Mouse (Mus musculus) lung, embryonic 16.5 days (tissue): ENCODE results near the gene AC153137.1. TPM values are rescaled to one million over a fixed set of nuclear protein-coding genes. Genes with fewer than 3 reads are reported as not detected.

ENCODE experiments used
- ATAC-seq: fragments of 200-750 bp; cut with Nextera tagmentation; 2 replicates; pipeline ENCODE4 v1.8.0; 2017; ENCODE audit warnings: low read depth, mild to moderate bottlenecking, moderate library complexity
- H3K27ac ChIP-seq: fragments of 300-500 bp; sonication (generic); 2 replicates; pipeline ENCODE4 v1.5.1; 2014; ENCODE audit warnings: mild to moderate bottlenecking, control low read depth, low read length
- H3K27me3 ChIP-seq: fragments of 300-500 bp; sonication (generic); 2 replicates; pipeline ENCODE4 v1.6.1; 2014; ENCODE audit warnings: low read depth, low read length, mixed read lengths; ENCODE audit not compliant: control insufficient read depth, insufficient read depth
- H3K36me3 ChIP-seq: fragments of 300-500 bp; sonication (generic); 2 replicates; pipeline ENCODE4 v1.6.1; 2014; ENCODE audit warnings: low read length; ENCODE audit not compliant: control insufficient read depth, insufficient read depth
- H3K4me1 ChIP-seq: fragments of 300-500 bp; sonication (generic); replicated peaks from 2 replicates; pipeline ENCODE4 v1.6.1; 2014; ENCODE audit warnings: low read length, mixed read lengths; ENCODE audit not compliant: control insufficient read depth, insufficient read depth
- H3K4me2 ChIP-seq: fragments of 300-500 bp; sonication (generic); 2 replicates; pipeline ENCODE4 v1.6.1; 2014; ENCODE audit warnings: low read depth, low read length, control low read depth
- H3K4me3 ChIP-seq: fragments of 300-500 bp; sonication (generic); 2 replicates; pipeline ENCODE4 v1.5.1; 2014; ENCODE audit warnings: mild to moderate bottlenecking, low read length, control low read depth
- H3K9ac ChIP-seq: fragments of 300-500 bp; sonication (generic); 2 replicates; pipeline ENCODE4 v1.6.1; 2014; ENCODE audit warnings: low read length, control low read depth
- H3K9me3 ChIP-seq: fragments of 300-500 bp; sonication (generic); 2 replicates; pipeline ENCODE4 v1.6.1; 2016; ENCODE audit warnings: low read length; ENCODE audit not compliant: control insufficient read depth
- WGBS: fragments of 180-500 bp; shearing (Covaris S2); extraction: QIAGEN DNeasy Blood & Tissue Kit; methylation state at CpG from one replicate; pipeline ENCODE4 v1.1.7; 2014; 5-methylcytosine and 5-hydroxymethylcytosine counted together
- polyA plus RNA-seq: library from polyadenylated mRNA; unstranded; fragments of >200 nt; fragmentation: Nextera tagmentation; extraction: Ambion mirVana; gene quantifications from 2 replicates; pipeline ENCODE4 v1.2.1, GENCODE M21; 2015

The AC153137.1 gene
- polyA plus RNA-seq, 1 experiment from 2014 or later: not detected

DNA sequence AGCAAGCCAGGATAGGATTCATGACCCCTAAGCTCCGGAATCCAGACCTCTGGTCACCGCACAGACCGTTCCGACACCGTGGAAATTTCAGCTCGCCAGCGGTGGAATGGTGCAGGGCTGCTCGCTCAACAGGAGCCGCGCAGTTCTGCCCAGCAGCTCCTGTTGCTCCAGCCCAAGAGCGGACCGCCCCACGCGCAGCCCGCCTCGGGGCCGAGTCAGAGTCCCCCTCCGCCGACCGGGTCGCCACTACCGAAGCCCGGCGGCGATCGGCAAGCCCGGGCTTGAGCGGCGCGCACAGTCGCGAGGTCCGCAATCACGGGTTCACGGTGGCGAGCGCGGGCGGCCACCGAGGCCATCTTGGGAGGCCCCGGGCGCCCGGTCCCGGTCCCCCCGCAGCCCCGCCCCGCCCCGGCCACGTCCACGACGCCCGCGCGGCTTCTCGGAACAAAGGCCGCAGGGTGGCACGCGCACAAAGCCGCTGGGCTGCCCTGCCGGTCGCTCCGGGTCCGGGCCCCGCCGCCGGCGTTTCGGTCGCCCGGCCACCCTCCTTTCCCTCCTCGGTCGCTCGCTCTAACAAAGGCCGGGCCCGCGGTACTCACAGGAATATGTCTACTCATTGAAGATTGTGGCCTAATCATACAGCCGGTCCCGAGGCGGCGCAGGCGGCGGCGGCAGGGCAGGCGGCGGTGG, 28.7 kb downstream of the AC153137.1 start:
- Histone ChIP-seq H3K27ac (peak overlapping the region; percentile 97), H3K4me3 (peak overlapping the region; percentile 63), H3K4me1 (peaks cover 3% of the 10 kb centered on the region), H3K9me3 (no peaks in the 10 kb centered on the region), H3K27me3 (no peaks in the 10 kb centered on the region), H3K36me3 (peaks cover 12% of the 10 kb centered on the region), H3K4me2 (peak overlapping the region; percentile 69), H3K9ac (peak overlapping the region; percentile 91)
- ATAC-seq: peak; percentile 59
- WGBS: 0% methylated on average over 61 of the region's 85 CpGs

DNA sequence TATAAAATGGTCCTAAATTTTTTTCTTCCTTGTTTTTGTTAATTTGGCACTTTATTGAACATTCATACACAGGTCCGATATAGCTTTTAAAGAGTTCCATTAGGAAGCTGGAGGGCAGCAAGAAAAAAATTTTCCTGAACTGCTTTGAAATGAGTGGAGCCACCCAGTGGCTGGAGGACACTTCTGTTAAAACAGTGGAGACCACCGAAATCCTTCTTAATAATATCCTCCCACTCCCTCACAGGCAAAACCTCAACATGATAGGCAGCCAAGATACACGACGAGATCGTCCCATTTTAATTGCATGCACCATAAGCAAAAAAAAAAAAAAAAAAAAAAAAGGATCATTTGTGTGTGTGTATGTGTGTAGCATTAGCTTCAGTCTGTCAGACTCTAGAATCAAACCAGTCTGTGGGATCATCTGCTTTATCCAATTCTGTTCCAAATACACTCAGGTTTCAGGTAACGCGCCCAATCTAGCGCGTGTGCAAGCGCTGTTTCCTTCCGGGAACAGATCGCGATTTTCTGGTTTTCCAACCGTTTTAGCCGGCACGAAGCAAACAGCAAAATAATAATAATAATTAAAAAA, 29.3 kb downstream of the AC153137.1 start:
- Histone ChIP-seq H3K4me1 (peaks cover 3% of the 10 kb centered on the region), H3K9ac (peak overlapping the region; percentile 91), H3K4me3 (peak overlapping the region; percentile 63), H3K9me3 (no peaks in the 10 kb centered on the region), H3K36me3 (peaks cover 18% of the 10 kb centered on the region), H3K4me2 (peak overlapping the region; percentile 69), H3K27ac (peak overlapping the region; percentile 97), H3K27me3 (no peaks in the 10 kb centered on the region)
- ATAC-seq: no peak
- WGBS: under 1% methylated on average over 16 of the region's 16 CpGs

DNA sequence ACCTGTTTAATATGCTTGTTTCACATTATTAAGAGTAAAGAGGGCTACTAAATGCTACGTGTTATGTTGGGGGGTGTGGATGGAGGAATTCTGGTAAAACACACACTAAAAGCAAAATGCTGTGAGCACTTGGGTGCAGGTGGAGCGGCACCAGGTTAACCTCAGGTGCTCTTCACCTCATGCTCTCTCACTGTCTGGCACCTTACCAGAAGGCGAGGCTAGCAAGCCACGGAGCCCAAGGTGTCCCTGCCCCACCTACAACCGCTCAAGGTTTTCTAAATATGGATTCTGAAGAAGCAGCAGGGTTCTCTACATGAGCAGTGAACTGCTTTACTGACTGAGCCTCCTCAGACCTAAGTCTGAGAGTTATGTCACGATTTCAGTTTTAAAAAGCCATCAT, 32.6 kb downstream of the AC153137.1 start:
- H3K4me2 ChIP-seq: no peak overlapping the region
- no peaks in the 10 kb centered on the region for H3K4me1 ChIP-seq
- H3K27ac ChIP-seq: no peak overlapping the region
- no peak for ATAC-seq
- no peak overlapping the region for H3K9ac ChIP-seq
- WGBS: 77% methylated on average over 6 of the region's 6 CpGs
- no peak overlapping the region for H3K4me3 ChIP-seq
- H3K36me3 ChIP-seq: peaks cover 26% of the 10 kb centered on the region
- no peaks in the 10 kb centered on the region for H3K9me3 ChIP-seq
- no peaks in the 10 kb centered on the region for H3K27me3 ChIP-seq

DNA sequence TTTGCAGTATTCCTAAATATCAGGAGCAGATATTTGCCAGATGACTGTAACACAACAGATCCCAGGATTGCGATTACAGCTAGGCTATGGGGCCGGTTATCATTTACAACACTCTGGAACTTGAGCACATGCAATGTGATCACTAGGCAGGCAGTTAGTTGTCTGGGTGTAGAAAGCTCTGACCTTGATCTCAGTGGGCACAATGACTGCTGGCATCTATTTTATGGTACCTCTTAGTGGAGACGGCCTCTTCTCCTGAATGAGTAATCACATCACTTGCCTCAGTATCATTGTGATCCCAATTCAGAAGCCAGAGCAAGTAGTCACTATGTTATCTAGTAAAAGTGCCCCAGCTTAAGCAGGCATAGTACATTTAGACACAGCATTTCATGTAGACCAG, 37.2 kb downstream of the AC153137.1 start:
- no peak for ATAC-seq
- H3K4me1 ChIP-seq: no peaks in the 10 kb centered on the region
- H3K4me2 ChIP-seq: no peak overlapping the region
- no peaks in the 10 kb centered on the region for H3K9me3 ChIP-seq
- WGBS: 83% methylated on average over 3 of the region's 3 CpGs
- no peaks in the 10 kb centered on the region for H3K27me3 ChIP-seq
- H3K4me3 ChIP-seq: no peak overlapping the region
- H3K9ac ChIP-seq: no peak overlapping the region
- H3K36me3 ChIP-seq: peaks cover 26% of the 10 kb centered on the region
- no peak overlapping the region for H3K27ac ChIP-seq

DNA sequence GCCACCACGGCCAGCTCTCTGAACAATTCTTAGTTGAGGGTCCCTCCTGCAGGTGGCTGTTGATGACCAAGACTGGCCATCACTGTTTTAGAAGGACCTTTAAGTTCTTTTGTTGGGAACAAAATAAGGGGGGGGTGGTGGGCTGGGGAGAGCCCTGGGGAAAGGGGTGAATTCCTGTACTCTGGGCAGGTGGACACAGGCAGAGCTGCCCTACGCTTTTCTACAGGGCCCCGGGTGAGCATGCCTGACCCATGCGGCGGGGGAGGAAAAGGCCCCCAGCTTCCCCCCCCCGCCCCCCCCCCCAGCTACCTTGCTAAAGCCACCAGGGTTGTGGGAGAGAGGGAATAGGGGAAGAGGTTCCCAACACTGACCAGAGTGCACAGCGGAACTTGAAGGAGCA, 39.4 kb downstream of the AC153137.1 start:
- Histone ChIP-seq H3K4me3 (no peak overlapping the region), H3K4me2 (no peak overlapping the region), H3K36me3 (peaks cover 7% of the 10 kb centered on the region), H3K27me3 (no peaks in the 10 kb centered on the region), H3K9ac (no peak overlapping the region), H3K4me1 (no peaks in the 10 kb centered on the region), H3K27ac (no peak overlapping the region), H3K9me3 (no peaks in the 10 kb centered on the region)
- WGBS: 75% methylated on average over 7 of the region's 7 CpGs
- ATAC-seq: no peak

DNA sequence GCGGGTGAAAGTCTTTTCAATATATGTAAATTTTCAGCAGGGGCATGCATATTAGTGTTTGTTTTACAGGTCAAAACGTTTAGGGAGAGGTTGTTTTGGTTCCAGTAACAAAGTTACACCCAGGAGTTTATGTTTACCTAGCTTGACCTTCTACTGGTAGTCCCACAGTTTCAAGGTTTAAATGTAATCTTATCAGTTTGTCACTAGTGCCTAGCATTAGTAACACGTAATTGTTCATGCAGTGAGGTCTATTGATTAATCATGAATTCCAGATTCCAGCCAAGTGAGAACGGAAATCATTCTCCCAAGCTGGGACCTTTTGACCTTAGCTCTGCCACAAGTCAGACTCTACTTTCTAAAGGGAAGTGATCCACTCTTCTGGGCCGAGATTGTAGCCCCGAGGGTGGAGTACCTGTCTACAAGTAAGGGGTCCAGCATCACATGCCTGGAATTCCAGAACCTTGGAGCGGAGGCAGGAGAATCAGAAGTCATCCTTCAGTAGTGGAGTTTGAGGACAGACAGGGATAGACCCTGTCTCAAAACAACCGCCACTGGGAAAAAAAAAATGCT, 40.3 kb downstream of the AC153137.1 start:
- H3K36me3 ChIP-seq: peaks cover 6% of the 10 kb centered on the region; the same call in 1 of the 2 replicates
- no peak overlapping the region for H3K4me3 ChIP-seq
- H3K9ac ChIP-seq: no peak overlapping the region
- no peak overlapping the region for H3K27ac ChIP-seq
- H3K4me2 ChIP-seq: no peak overlapping the region
- ATAC-seq: no peak
- WGBS: 29% methylated on average over 8 of the region's 8 CpGs
- no peaks in the 10 kb centered on the region for H3K9me3 ChIP-seq
- H3K27me3 ChIP-seq: no peaks in the 10 kb centered on the region
- no peaks in the 10 kb centered on the region for H3K4me1 ChIP-seq

DNA sequence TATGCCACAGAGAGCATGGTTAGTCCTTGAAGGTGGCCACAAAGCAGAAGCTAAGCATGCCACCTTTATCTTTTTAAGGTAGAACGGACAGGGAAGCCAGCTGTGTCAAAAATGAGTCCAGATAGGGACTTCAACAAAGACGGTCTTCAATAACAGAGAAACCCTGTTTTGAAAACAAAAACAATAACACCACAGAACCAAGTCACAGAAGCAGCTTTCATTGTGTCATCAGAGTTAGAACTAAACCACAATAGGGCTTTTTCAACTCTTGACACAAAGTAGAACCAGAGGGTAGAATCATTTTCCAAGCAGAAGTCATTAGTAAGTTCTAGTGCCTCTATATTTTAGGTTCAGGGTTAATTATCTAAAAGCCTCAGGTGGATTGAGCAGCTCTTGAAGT, 41.3 kb downstream of the AC153137.1 start:
- no peak overlapping the region for H3K4me3 ChIP-seq
- no peaks in the 10 kb centered on the region for H3K27me3 ChIP-seq
- ATAC-seq: no peak
- peaks cover 6% of the 10 kb centered on the region; the same call in 1 of the 2 replicates for H3K36me3 ChIP-seq
- no peaks in the 10 kb centered on the region for H3K4me1 ChIP-seq
- H3K4me2 ChIP-seq: no peak overlapping the region
- no peak overlapping the region for H3K9ac ChIP-seq
- H3K9me3 ChIP-seq: no peaks in the 10 kb centered on the region
- WGBS: 74% methylated on average over 2 of the region's 2 CpGs
- H3K27ac ChIP-seq: no peak overlapping the region

DNA sequence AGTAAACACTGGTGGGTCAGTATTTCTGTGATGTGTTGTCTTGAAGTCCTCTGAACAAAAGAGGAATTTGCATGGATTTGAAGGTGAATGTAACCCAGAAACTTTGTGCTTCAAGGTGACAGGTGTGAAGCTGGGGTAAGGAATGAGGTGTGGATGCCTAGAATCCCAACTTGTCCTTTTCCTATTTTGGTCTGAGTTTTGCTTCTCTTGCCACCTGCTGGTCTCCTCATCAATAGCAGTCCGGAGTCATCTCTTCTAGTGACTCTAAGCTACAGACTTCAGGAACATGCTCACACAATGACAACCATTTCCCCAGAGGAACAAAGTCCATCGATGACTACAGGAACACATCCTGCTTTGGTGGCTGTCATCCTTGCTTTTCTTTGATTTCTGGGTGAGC, 46.9 kb downstream of the AC153137.1 start:
- H3K4me3 ChIP-seq: no peak overlapping the region
- 49% methylated on average over 2 of the region's 2 CpGs for WGBS
- no peak overlapping the region for H3K4me2 ChIP-seq
- H3K27me3 ChIP-seq: no peaks in the 10 kb centered on the region
- no peaks in the 10 kb centered on the region for H3K9me3 ChIP-seq
- H3K36me3 ChIP-seq: no peaks in the 10 kb centered on the region
- H3K4me1 ChIP-seq: no peaks in the 10 kb centered on the region
- no peak overlapping the region for H3K27ac ChIP-seq
- H3K9ac ChIP-seq: no peak overlapping the region
- no peak for ATAC-seq

DNA sequence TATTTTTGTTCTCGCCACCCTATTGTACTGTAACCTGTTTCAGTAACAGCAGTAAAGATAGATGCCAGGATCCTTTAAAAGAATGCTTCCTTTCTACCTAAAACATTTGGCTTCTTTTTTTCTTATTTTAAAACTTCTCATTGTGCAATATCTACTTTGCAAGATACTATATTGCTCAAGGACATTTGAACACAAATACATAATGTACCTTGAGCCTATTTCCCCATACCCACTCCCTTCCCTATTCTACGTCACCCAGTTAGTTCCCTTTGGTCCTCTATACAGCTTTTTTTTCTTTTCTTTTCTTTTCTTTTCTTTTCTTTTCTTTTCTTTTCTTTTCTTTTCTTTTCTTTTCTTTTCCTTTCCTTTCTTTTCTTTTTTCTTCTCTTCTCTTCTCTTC, 47.6 kb downstream of the AC153137.1 start:
- Histone ChIP-seq H3K4me2 (no peak overlapping the region), H3K9me3 (no peaks in the 10 kb centered on the region), H3K4me1 (no peaks in the 10 kb centered on the region), H3K27ac (no peak overlapping the region), H3K9ac (no peak overlapping the region), H3K27me3 (no peaks in the 10 kb centered on the region), H3K4me3 (no peak overlapping the region), H3K36me3 (no peaks in the 10 kb centered on the region)
- WGBS: 83% methylated on average over 2 of the region's 2 CpGs
- ATAC-seq: no peak
